Mouse (Mus musculus): Measurements from ENCODE around the gene Med12l. TPM values are rescaled to one million over a fixed set of nuclear protein-coding genes. Genes with fewer than 3 reads are reported as not detected.

Med12l gene
- total RNA-seq, 1 experiment = 3.6 TPM

- no peak overlapping the region for H3K4me3 ChIP-seq (ENCODE audit: insufficient read depth in 1 of 2, low read depth in 1 of 2, low read length in 2 of 2, poor library complexity in 1 of 2, severe bottlenecking in 1 of 2)
Observed at GRCm38 (mm10) chr3:59208650-59209548, 203.3 kb downstream of the Med12l start.

GRCm38 (mm10) chr3:59210089-59210488, 204.5 kb downstream of the Med12l start:
- H3K9ac ChIP-seq (ENCODE audit: insufficient read depth, low read depth, low read length, poor library complexity, severe bottlenecking) = no peak overlapping the region
- TF ChIP-seq MAFK (IDR thresholded peaks at IDR 0.05; ENCODE audit: insufficient read depth, low read depth, low read length) = no peak
- no peak for TF ChIP-seq ZNF384 (IDR thresholded peaks at IDR 0.05; ENCODE audit: low read depth, low read length)
- TF ChIP-seq HCFC1 (IDR thresholded peaks at IDR 0.05; ENCODE audit: borderline replicate concordance, insufficient read depth, low read length) = no peak
- TF ChIP-seq CHD2 (IDR thresholded peaks at IDR 0.05; ENCODE audit: low read depth, low read length) = no peak
- TF ChIP-seq ZC3H11A (IDR thresholded peaks at IDR 0.05; ENCODE audit: borderline replicate concordance, low read depth, low read length) = no peak
- H3K36me3 ChIP-seq (ENCODE audit: control insufficient read depth, insufficient read depth, low read length, poor library complexity, severe bottlenecking) = no peaks in the 10 kb centered on the region
- in situ Hi-C loops (cut with MboI; ENCODE audit: low sequenced_read_pairs in 2 of 2, unreplicated experiment in 2 of 2) = no loop called here
- DNase-seq (ENCODE audit: low read depth, low spot score) = no peak
- no peaks in the 10 kb centered on the region for H3K9me3 ChIP-seq (ENCODE audit: control insufficient read depth, insufficient read depth, low read depth, low read length)
- H3K4me3 ChIP-seq (ENCODE audit: insufficient read depth in 1 of 2, low read depth in 1 of 2, low read length in 2 of 2, poor library complexity in 1 of 2, severe bottlenecking in 1 of 2) = no peak overlapping the region
- H3K27ac ChIP-seq (ENCODE audit: insufficient read depth, low read depth, low read length, poor library complexity, severe bottlenecking) = no peak overlapping the region; the same call in 1 of the 2 replicates
- no peaks in the 10 kb centered on the region for H3K4me1 ChIP-seq (ENCODE audit: control insufficient read depth in 2 of 2, insufficient read depth in 2 of 2, low read length in 2 of 2, poor library complexity in 1 of 2)

More at GRCm38 (mm10) chr3:59208650-59209548, 203.3 kb downstream of the Med12l start:
- TF ChIP-seq CHD2 (IDR thresholded peaks at IDR 0.05; ENCODE audit: low read depth, low read length) (no peak), MAFK (IDR thresholded peaks at IDR 0.05; ENCODE audit: insufficient read depth, low read depth, low read length) (peak; percentile 54)
- no peak overlapping the region for H3K27ac ChIP-seq (ENCODE audit: insufficient read depth, low read depth, low read length, poor library complexity, severe bottlenecking)
- no peaks in the 10 kb centered on the region for H3K9me3 ChIP-seq (ENCODE audit: control insufficient read depth, insufficient read depth, low read depth, low read length)
- DNase-seq (ENCODE audit: low read depth, low spot score) = peak; percentile 65
- H3K4me1 ChIP-seq (ENCODE audit: control insufficient read depth in 2 of 2, insufficient read depth in 2 of 2, low read length in 2 of 2, poor library complexity in 1 of 2) = no peaks in the 10 kb centered on the region
- H3K36me3 ChIP-seq (ENCODE audit: control insufficient read depth, insufficient read depth, low read length, poor library complexity, severe bottlenecking) = no peaks in the 10 kb centered on the region
- no peak overlapping the region for H3K9ac ChIP-seq (ENCODE audit: insufficient read depth, low read depth, low read length, poor library complexity, severe bottlenecking)
- in situ Hi-C loops (cut with MboI; ENCODE audit: low sequenced_read_pairs in 2 of 2, unreplicated experiment in 2 of 2) = no loop called here

- Histone ChIP-seq H3K36me3 (ENCODE audit: control insufficient read depth, insufficient read depth, low read length, poor library complexity, severe bottlenecking) (no peaks in the 10 kb centered on the region), H3K9ac (ENCODE audit: insufficient read depth, low read depth, low read length, poor library complexity, severe bottlenecking) (no peak within 1 kb of the TSS), H3K4me1 (ENCODE audit: control insufficient read depth in 2 of 2, insufficient read depth in 2 of 2, low read length in 2 of 2, poor library complexity in 1 of 2) (no peaks in the 10 kb centered on the region), H3K27ac (ENCODE audit: insufficient read depth, low read depth, low read length, poor library complexity, severe bottlenecking) (no peak within 1 kb of the TSS; the same call in 1 of the 2 replicates), H3K4me3 (ENCODE audit: insufficient read depth in 1 of 2, low read depth in 1 of 2, low read length in 2 of 2, poor library complexity in 1 of 2, severe bottlenecking in 1 of 2) (no peak within 1 kb of the TSS), H3K9me3 (ENCODE audit: control insufficient read depth, insufficient read depth, low read depth, low read length) (no peaks in the 10 kb centered on the region)
- TF ChIP-seq ZC3H11A (IDR thresholded peaks at IDR 0.05; ENCODE audit: borderline replicate concordance, low read depth, low read length) (no peak), CHD2 (IDR thresholded peaks at IDR 0.05; ENCODE audit: low read depth, low read length) (no peak)
- no peak for DNase-seq (ENCODE audit: low read depth, low spot score)
- in situ Hi-C loops (cut with MboI; ENCODE audit: low sequenced_read_pairs in 2 of 2, unreplicated experiment in 2 of 2) = no loop called here
Observed at GRCm38 (mm10) chr3:59210727-59211126, 205.1 kb downstream of the Med12l start, which contains the start of gene P2ry13. Gene P2ry13, minus strand, starts transcription at chr3:59210882.

GRCm38 (mm10) chr3:59211784-59212183, 206.2 kb downstream of the Med12l start:
- TF ChIP-seq CHD2 (IDR thresholded peaks at IDR 0.05; ENCODE audit: low read depth, low read length) (no peak), MAFK (IDR thresholded peaks at IDR 0.05; ENCODE audit: insufficient read depth, low read depth, low read length) (no peak), ZC3H11A (IDR thresholded peaks at IDR 0.05; ENCODE audit: borderline replicate concordance, low read depth, low read length) (no peak), ZNF384 (IDR thresholded peaks at IDR 0.05; ENCODE audit: low read depth, low read length) (no peak), HCFC1 (IDR thresholded peaks at IDR 0.05; ENCODE audit: borderline replicate concordance, insufficient read depth, low read length) (no peak)
- Histone ChIP-seq H3K9me3 (ENCODE audit: control insufficient read depth, insufficient read depth, low read depth, low read length) (no peaks in the 10 kb centered on the region), H3K4me1 (ENCODE audit: control insufficient read depth in 2 of 2, insufficient read depth in 2 of 2, low read length in 2 of 2, poor library complexity in 1 of 2) (no peaks in the 10 kb centered on the region), H3K9ac (ENCODE audit: insufficient read depth, low read depth, low read length, poor library complexity, severe bottlenecking) (no peak overlapping the region), H3K4me3 (ENCODE audit: insufficient read depth in 1 of 2, low read depth in 1 of 2, low read length in 2 of 2, poor library complexity in 1 of 2, severe bottlenecking in 1 of 2) (no peak overlapping the region), H3K36me3 (ENCODE audit: control insufficient read depth, insufficient read depth, low read length, poor library complexity, severe bottlenecking) (no peaks in the 10 kb centered on the region), H3K27ac (ENCODE audit: insufficient read depth, low read depth, low read length, poor library complexity, severe bottlenecking) (no peak overlapping the region)
- in situ Hi-C loops (cut with MboI; ENCODE audit: low sequenced_read_pairs in 2 of 2, unreplicated experiment in 2 of 2) = no loop called here
- DNase-seq (ENCODE audit: low read depth, low spot score) = no peak

All from ES-E14 (cell line).